Mouse (Mus musculus) lung, postnatal 0 days (tissue): ENCODE measurements around the gene Atrip.

ENCODE experiments used
- CTCF ChIP-seq: IDR thresholded peaks from 2 replicates; pipeline ENCODE4 v1.5.1; 2016; ENCODE audit warnings: antibody characterized with exemption, mild to moderate bottlenecking
- EP300 ChIP-seq: IDR thresholded peaks from 2 replicates; pipeline ENCODE4 v1.6.1; 2016; ENCODE audit warnings: antibody characterized with exemption, mild to moderate bottlenecking, control low read depth

- TF ChIP-seq CTCF, result no peak
- no peak for TF ChIP-seq EP300
Measured at GRCm38 (mm10) chr9:109039681-109040080, 34.2 kb downstream of the Atrip start.
